Mouse (Mus musculus) bone marrow macrophage, adult 2 months (primary cell): ENCODE data around the gene 1700003F12Rik.

Source experiments
- CTCF ChIP-seq: IDR thresholded peaks from 2 replicates; pipeline ENCODE4 v1.5.1; 2012; ENCODE audit warnings: low read depth, mild to moderate bottlenecking, low read length, moderate library complexity
- POLR2A ChIP-seq: IDR thresholded peaks from 2 replicates; pipeline ENCODE4 v1.6.1; 2012; ENCODE audit warnings: mild to moderate bottlenecking, low read depth, low read length, borderline replicate concordance

GRCm38 (mm10) chr2:154526531-154526930 is 20.4 kb upstream of the 1700003F12Rik start:
- TF ChIP-seq POLR2A = no peak
- TF ChIP-seq CTCF = no peak
